Mouse (Mus musculus) limb, embryonic 14.5 days (tissue): Measurements from ENCODE around the gene Slitrk4. TPM values are rescaled to one million over a fixed set of nuclear protein-coding genes. Genes with fewer than 3 reads are reported as not detected.

Experiments
- ATAC-seq: fragments of 200-750 bp; cut with Nextera tagmentation; 2 replicates; pipeline ENCODE4 v1.8.0; 2017; ENCODE audit warnings: low read depth, moderate number of reproducible peaks, moderate TSS enrichment; ENCODE audit not compliant: low FRiP score
- DNase-seq: peaks from one replicate; pipeline ENCODE4 v3.0.0-alpha.2; 2015; ENCODE audit warnings: low spot score
- H3K27ac ChIP-seq: fragments of 300-500 bp; sonication (generic); replicated peaks from 2 replicates; pipeline ENCODE4 v1.5.1; 2014; ENCODE audit warnings: low read depth, mild to moderate bottlenecking, low read length, moderate library complexity, mixed read lengths
- H3K27me3 ChIP-seq: fragments of 300-500 bp; sonication (generic); 2 replicates; pipeline ENCODE4 v1.6.1; 2014; ENCODE audit warnings: low read length, mixed read lengths; ENCODE audit not compliant: control insufficient read depth, insufficient read depth
- H3K36me3 ChIP-seq: fragments of 300-500 bp; sonication (generic); 2 replicates; pipeline ENCODE4 v1.6.1; 2014; ENCODE audit warnings: mild to moderate bottlenecking, low read length, moderate library complexity, mixed read lengths; ENCODE audit not compliant: control insufficient read depth, insufficient read depth
- H3K4me1 ChIP-seq: fragments of 300-500 bp; sonication (generic); 2 replicates; pipeline ENCODE4 v1.6.1; 2014; ENCODE audit warnings: antibody characterized with exemption, low read length, mixed read lengths; ENCODE audit not compliant: control insufficient read depth, insufficient read depth
- H3K4me2 ChIP-seq: fragments of 300-500 bp; sonication (generic); replicated peaks from 2 replicates; pipeline ENCODE4 v1.6.1; 2014; ENCODE audit warnings: low read depth, mild to moderate bottlenecking, low read length, moderate library complexity; ENCODE audit not compliant: severe bottlenecking
- H3K4me3 ChIP-seq: fragments of 300-500 bp; sonication (generic); replicated peaks from 2 replicates; pipeline ENCODE4 v1.5.1; 2014; ENCODE audit warnings: low read length
- H3K9ac ChIP-seq: fragments of 300-500 bp; sonication (generic); 2 replicates; pipeline ENCODE4 v1.6.1; 2014; ENCODE audit warnings: mild to moderate bottlenecking, low read depth, low read length, moderate library complexity; ENCODE audit not compliant: severe bottlenecking
- H3K9me3 ChIP-seq: fragments of 300-500 bp; sonication (generic); 2 replicates; pipeline ENCODE4 v1.6.1; 2016; ENCODE audit warnings: low read length; ENCODE audit not compliant: control insufficient read depth
- POLR2A ChIP-seq: fragments of 200-500 bp; IDR thresholded peaks from 2 replicates; pipeline ENCODE4 v1.8.0; 2012; ENCODE audit warnings: inconsistent platforms, mild to moderate bottlenecking, moderate library complexity, borderline replicate concordance; ENCODE audit not compliant: insufficient read depth, insufficient read length; ENCODE audit errors: extremely low read depth
- WGBS: fragments of 180-500 bp; shearing (Covaris S2); extraction: QIAGEN DNeasy Blood & Tissue Kit; methylation state at CpG from one replicate; pipeline ENCODE4 v1.1.7; 2014; 5-methylcytosine and 5-hydroxymethylcytosine counted together
- polyA plus RNA-seq, 2 experiments: library from polyadenylated mRNA; depleted of rRNA in 1 of 2; stranded (reverse) in 1 of 2; unstranded in 1 of 2; fragments of >200 nt; fragmentation: Nextera tagmentation in 1 of 2; extraction: Ambion mirVana in 1 of 2; gene quantifications; 2 replicates each; pipeline versions ENCODE4 v1.2.1 to v1.2.3; 2012 to 2014

The Slitrk4 gene
- polyA plus RNA-seq (2012; rRNA removed): 1.1 and 1.4 TPM in 2 replicates
- polyA plus RNA-seq (2014; fragmentation: Nextera tagmentation; extraction: Ambion mirVana): 2.8 and 3.1 TPM in 2 replicates

- WGBS: 15% methylated on average over 47 of the region's 54 CpGs
- H3K9ac ChIP-seq: peak within 1 kb of the TSS; percentile 34
These were observed at the start of gene Slitrk4 for GRCm38 (mm10) chrX:64276290-64277125. Gene Slitrk4 (minus strand): TSS chrX:64276996.

GRCm38 (mm10) chrX:64319501-64319900 lies 42.7 kb upstream of the Slitrk4 start:
- Histone ChIP-seq H3K4me1 (no peaks in the 10 kb centered on the region), H3K9ac (no peak overlapping the region), H3K4me2 (no peak overlapping the region), H3K36me3 (no peaks in the 10 kb centered on the region), H3K4me3 (no peak overlapping the region), H3K27ac (no peak overlapping the region), H3K27me3 (no peaks in the 10 kb centered on the region), H3K9me3 (no peaks in the 10 kb centered on the region)
- no peak for ATAC-seq
- DNase-seq: no peak
- no peak for TF ChIP-seq POLR2A
- WGBS: 68% methylated on average over 2 of the region's 2 CpGs

More at GRCm38 (mm10) chrX:64276290-64277125, at the start of gene Slitrk4:
- TF ChIP-seq POLR2A: no peak
- ATAC-seq (no peak; the same call in 1 of the 2 replicates), DNase-seq (no peak)
- Histone ChIP-seq H3K27me3 (no peaks in the 10 kb centered on the region), H3K4me2 (peak within 1 kb of the TSS; percentile 54), H3K4me3 (peak within 1 kb of the TSS; percentile 40), H3K4me1 (no peaks in the 10 kb centered on the region), H3K36me3 (no peaks in the 10 kb centered on the region), H3K27ac (no peak within 1 kb of the TSS), H3K9me3 (no peaks in the 10 kb centered on the region)

- ATAC-seq (no peak), DNase-seq (no peak)
- Histone ChIP-seq H3K4me1 (no peaks in the 10 kb centered on the region), H3K4me3 (no peak overlapping the region), H3K36me3 (no peaks in the 10 kb centered on the region), H3K27me3 (no peaks in the 10 kb centered on the region), H3K27ac (no peak overlapping the region), H3K9ac (no peak overlapping the region), H3K4me2 (peak overlapping the region; percentile 54; the same call in 1 of the 2 replicates), H3K9me3 (no peaks in the 10 kb centered on the region)
- 26% methylated on average over 6 of the region's 6 CpGs for WGBS
- no peak for TF ChIP-seq POLR2A
These were observed 1.1 kb upstream of the Slitrk4 start for GRCm38 (mm10) chrX:64277991-64278301.

GRCm38 (mm10) chrX:64277126-64277990 lies 562 bp upstream of the Slitrk4 start:
- no peaks in the 10 kb centered on the region for H3K36me3 ChIP-seq
- H3K9ac ChIP-seq: peak overlapping the region; percentile 34; the same call in 1 of the 2 replicates
- H3K9me3 ChIP-seq: no peaks in the 10 kb centered on the region
- DNase-seq (no peak), ATAC-seq (no peak; the same call in 1 of the 2 replicates)
- 30% methylated on average over 19 of the region's 22 CpGs for WGBS
- no peak overlapping the region for H3K27ac ChIP-seq
- peak overlapping the region; percentile 40 for H3K4me3 ChIP-seq
- H3K4me1 ChIP-seq: no peaks in the 10 kb centered on the region
- H3K4me2 ChIP-seq: peak overlapping the region; percentile 54
- H3K27me3 ChIP-seq: no peaks in the 10 kb centered on the region
- no peak for TF ChIP-seq POLR2A
